In the genomic region with DNA sequence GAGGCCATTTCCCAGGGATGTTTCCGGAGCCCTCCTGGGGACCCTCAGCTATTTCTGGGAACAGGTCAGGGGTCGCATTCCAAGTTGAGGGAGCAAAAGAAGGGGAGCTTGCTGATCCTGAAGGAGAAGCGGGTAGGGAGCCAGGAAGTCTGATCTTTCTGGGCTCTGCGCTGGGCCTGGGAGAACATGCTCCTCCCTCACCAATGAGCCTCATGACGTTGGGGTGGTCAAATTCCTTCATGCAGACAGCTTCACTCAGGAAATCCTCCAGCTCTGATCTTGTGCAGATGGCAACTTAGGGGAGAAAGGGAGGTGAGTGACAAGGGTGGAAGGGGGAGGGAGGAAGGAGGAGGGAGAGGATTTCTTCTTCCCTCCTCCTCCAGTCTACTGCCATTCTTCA, we compare ENCODE assay signal across 12 mouse cellular contexts. TPM values are rescaled to one million over a fixed set of nuclear protein-coding genes. Genes with fewer than 3 reads are reported as not detected.
DNase-seq lines count a peak whose midpoint lies in the region; ATAC-seq and TF ChIP-seq lines count a peak whose summit lies in the region.
"Had no signal": no experiment of that assay in that cellular context is flagged by ENCODE, and none has a peak within 500 bp of the region (broad histone marks: within the 10 kb centered on the region; RNA-seq: fewer than 3 reads in every experiment).

No protein-coding gene starts in this region.

- H3K27ac ChIP-seq in lung, embryonic 15.5 days: peak overlapping the region; percentile 41; the same call in 1 of the 2 replicates
- H3K27ac ChIP-seq in embryonic facial prominence, embryonic 14.5 days (replicated peaks; ENCODE audit: low read depth, low read length): peak overlapping the region; percentile 41; the same call in 1 of the 2 replicates
- H3K27ac ChIP-seq in intestine, postnatal 0 days (ENCODE audit: low read depth, low read length): peak overlapping the region; percentile 35; the same call in 1 of the 2 replicates
- H3K27ac ChIP-seq in liver, embryonic 16.5 days (ENCODE audit: low read length): no peak overlapping the region
- H3K27ac ChIP-seq: layer of hippocampus, adult 2 months; liver, embryonic 15.5 days had no signal

- peaks cover 22% of the 10 kb centered on the region for H3K36me3 ChIP-seq in lung, embryonic 15.5 days
- peaks cover 93% of the 10 kb centered on the region for H3K36me3 ChIP-seq in embryonic facial prominence, embryonic 14.5 days (ENCODE audit: control insufficient read depth, insufficient read depth, low read length)
- peaks cover 35% of the 10 kb centered on the region for H3K36me3 ChIP-seq in intestine, postnatal 0 days (ENCODE audit: control insufficient read depth, insufficient read depth)
- no peaks in the 10 kb centered on the region for H3K36me3 ChIP-seq in liver, embryonic 16.5 days (ENCODE audit: control insufficient read depth, insufficient read depth)
- H3K36me3 ChIP-seq: liver, embryonic 15.5 days had no signal

- H3K4me1 ChIP-seq in lung, embryonic 15.5 days: peaks cover 5% of the 10 kb centered on the region; the same call in 1 of the 2 replicates
- H3K4me1 ChIP-seq in lung, adult 2 months (ENCODE audit: control insufficient read depth, insufficient read depth, low read length): no peaks in the 10 kb centered on the region
- H3K4me1 ChIP-seq in embryonic facial prominence, embryonic 14.5 days (ENCODE audit: control insufficient read depth, insufficient read depth, low read length): no peaks in the 10 kb centered on the region
- no peaks in the 10 kb centered on the region for H3K4me1 ChIP-seq in intestine, postnatal 0 days (replicated peaks; ENCODE audit: control insufficient read depth, insufficient read depth, low read length)
- no peaks in the 10 kb centered on the region for H3K4me1 ChIP-seq in liver, embryonic 16.5 days (ENCODE audit: control insufficient read depth, low read depth, low read length)
- H3K4me1 ChIP-seq: liver, embryonic 15.5 days had no signal

- no peak for ATAC-seq in lung, embryonic 15.5 days (ENCODE audit: borderline replicate concordance, extremely low read depth, low FRiP score, low TSS enrichment)
- no peak for ATAC-seq in embryonic facial prominence, embryonic 14.5 days (ENCODE audit: low read depth)
- ATAC-seq in intestine, postnatal 0 days: no peak
- ATAC-seq in liver, embryonic 16.5 days (ENCODE audit: low read depth): peak; percentile 38; the same call in 1 of the 2 replicates

- 35% methylated on average over 5 of the region's 5 CpGs for WGBS in lung, embryonic 15.5 days
- 52% methylated on average over 5 of the region's 5 CpGs for WGBS in lung, adult 2 months
- WGBS in embryonic facial prominence, embryonic 14.5 days: 46% methylated on average over 5 of the region's 5 CpGs
- 51% methylated on average over 5 of the region's 5 CpGs for WGBS in intestine, postnatal 0 days
- WGBS in liver, embryonic 16.5 days (ENCODE audit: insufficient replicate concordance): 43% methylated on average over 5 of the region's 5 CpGs

- no peak overlapping the region for H3K9ac ChIP-seq in lung, embryonic 15.5 days
- no peak overlapping the region for H3K9ac ChIP-seq in embryonic facial prominence, embryonic 14.5 days (ENCODE audit: low read depth, low read length)
- H3K9ac ChIP-seq in intestine, postnatal 0 days (ENCODE audit: low read depth, low read length): no peak overlapping the region
- no peak overlapping the region for H3K9ac ChIP-seq in liver, embryonic 16.5 days (ENCODE audit: low read depth, low read length)
- H3K9ac ChIP-seq: liver, embryonic 15.5 days had no signal

- no peak overlapping the region for H3K4me2 ChIP-seq in lung, embryonic 15.5 days
- no peak overlapping the region for H3K4me2 ChIP-seq in embryonic facial prominence, embryonic 14.5 days (ENCODE audit: low read depth, low read length)
- H3K4me2 ChIP-seq in intestine, postnatal 0 days (replicated peaks; ENCODE audit: low read depth): no peak overlapping the region
- H3K4me2 ChIP-seq in liver, embryonic 16.5 days (ENCODE audit: low read depth, low read length): no peak overlapping the region
- H3K4me2 ChIP-seq: liver, embryonic 15.5 days had no signal

- H3K27me3 ChIP-seq in lung, embryonic 15.5 days: no peaks in the 10 kb centered on the region
- no peaks in the 10 kb centered on the region for H3K27me3 ChIP-seq in embryonic facial prominence, embryonic 14.5 days (replicated peaks; ENCODE audit: control insufficient read depth, insufficient read depth, low read length)
- H3K27me3 ChIP-seq in intestine, postnatal 0 days (replicated peaks; ENCODE audit: control insufficient read depth, insufficient read depth, low read length): no peaks in the 10 kb centered on the region
- H3K27me3 ChIP-seq in liver, embryonic 16.5 days (ENCODE audit: control insufficient read depth, insufficient read depth, low read depth, low read length): no peaks in the 10 kb centered on the region
- H3K27me3 ChIP-seq: liver, embryonic 15.5 days had no signal

- TF ChIP-seq CTCF in lung, adult 2 months (IDR thresholded peaks at IDR 0.05; ENCODE audit: insufficient read depth, low read length): no peak
- TF ChIP-seq CTCF in intestine, postnatal 0 days (IDR thresholded peaks at IDR 0.05; ENCODE audit: low read depth): no peak

- no peak for TF ChIP-seq POLR2A in lung, adult 2 months (IDR thresholded peaks at IDR 0.05; ENCODE audit: borderline replicate concordance, extremely low read depth, low read depth, low read length)

- no peak overlapping the region for H3K4me3 ChIP-seq in lung, embryonic 15.5 days
- no peak overlapping the region for H3K4me3 ChIP-seq in lung, adult 2 months (replicated peaks; ENCODE audit: extremely low read depth, low read depth, low read length)
- no peak overlapping the region for H3K4me3 ChIP-seq in embryonic facial prominence, embryonic 14.5 days (ENCODE audit: low read depth, low read length)
- H3K4me3 ChIP-seq in intestine, postnatal 0 days (ENCODE audit: low read depth, low read length): no peak overlapping the region
- no peak overlapping the region for H3K4me3 ChIP-seq in liver, embryonic 16.5 days (ENCODE audit: low read depth, low read length)
- H3K4me3 ChIP-seq: layer of hippocampus, adult 2 months; liver, embryonic 15.5 days had no signal

- no peaks in the 10 kb centered on the region for H3K9me3 ChIP-seq in lung, embryonic 15.5 days
- no peaks in the 10 kb centered on the region for H3K9me3 ChIP-seq in embryonic facial prominence, embryonic 14.5 days (ENCODE audit: control insufficient read depth, low read length)
- no peaks in the 10 kb centered on the region for H3K9me3 ChIP-seq in intestine, postnatal 0 days (ENCODE audit: control insufficient read depth)
- no peaks in the 10 kb centered on the region for H3K9me3 ChIP-seq in liver, embryonic 16.5 days (replicated peaks; ENCODE audit: control insufficient read depth, low read length)
- H3K9me3 ChIP-seq: liver, embryonic 15.5 days had no signal

- no peak for DNase-seq in lung, adult 2 months
- DNase-seq in embryonic facial prominence, embryonic 14.5 days (ENCODE audit: low spot score): peak; percentile 42
- DNase-seq in thymus, postnatal 25 days: no peak
- no peak for DNase-seq in adrenal gland, postnatal 10 days
- DNase-seq: cerebellum, adult 18-20 months; gastrocnemius, postnatal 25 days; thymus, postnatal 14 days had no signal

RNA-seq across cellular contexts. Expression of a gene that starts 9.7 kb away (rescaled TPM):
- 56.9 and 58.5 TPM in 2 replicates for polyA plus RNA-seq in lung, embryonic 15.5 days (2015; fragmentation: Nextera tagmentation; extraction: Ambion mirVana)
- polyA plus RNA-seq in lung, adult 2 months (2012; rRNA removed): 43.8 and 49.9 TPM in 2 replicates
- polyA plus RNA-seq in embryonic facial prominence, embryonic 14.5 days (2014; fragmentation: Nextera tagmentation; extraction: Ambion mirVana): 65.9 and 71.9 TPM in 2 replicates
- 32.1 TPM in 2 replicates for polyA plus RNA-seq in intestine, postnatal 0 days (2015; fragmentation: Nextera tagmentation; extraction: Ambion mirVana)
- polyA plus RNA-seq in liver, embryonic 16.5 days (2015; fragmentation: Nextera tagmentation; extraction: Ambion mirVana): 24.8 and 24.9 TPM in 2 replicates
- 100 to 1,000 TPM; 114 to 125 TPM for total RNA-seq in adrenal gland, postnatal 10 days (2021)

RNA-seq across cellular contexts. Expression of a gene that starts 24.3 kb away (rescaled TPM):
- 53.7 and 56.5 TPM in 2 replicates for polyA plus RNA-seq in lung, embryonic 15.5 days (2015; fragmentation: Nextera tagmentation; extraction: Ambion mirVana)
- 91.8 and 92.0 TPM in 2 replicates for polyA plus RNA-seq in lung, adult 2 months (2012; rRNA removed)
- polyA plus RNA-seq in embryonic facial prominence, embryonic 14.5 days (2014; fragmentation: Nextera tagmentation; extraction: Ambion mirVana): 114 and 116 TPM in 2 replicates
- 52.1 and 58.8 TPM in 2 replicates for polyA plus RNA-seq in intestine, postnatal 0 days (2015; fragmentation: Nextera tagmentation; extraction: Ambion mirVana)
- polyA plus RNA-seq in liver, embryonic 16.5 days (2015; fragmentation: Nextera tagmentation; extraction: Ambion mirVana): 20.2 and 24.9 TPM in 2 replicates
- 10 to 100 TPM; 62.1 to 66.3 TPM for total RNA-seq in adrenal gland, postnatal 10 days (2021)

RNA-seq across cellular contexts. Expression of a gene that starts 45.3 kb away (rescaled TPM):
- 18.2 and 19.2 TPM in 2 replicates for polyA plus RNA-seq in lung, embryonic 15.5 days (2015; fragmentation: Nextera tagmentation; extraction: Ambion mirVana)
- 60.0 and 69.2 TPM in 2 replicates for polyA plus RNA-seq in lung, adult 2 months (2012; rRNA removed)
- 25.1 and 28.0 TPM in 2 replicates for polyA plus RNA-seq in embryonic facial prominence, embryonic 14.5 days (2014; fragmentation: Nextera tagmentation; extraction: Ambion mirVana)
- 15.9 and 16.5 TPM in 2 replicates for polyA plus RNA-seq in intestine, postnatal 0 days (2015; fragmentation: Nextera tagmentation; extraction: Ambion mirVana)
- polyA plus RNA-seq in liver, embryonic 16.5 days (2015; fragmentation: Nextera tagmentation; extraction: Ambion mirVana): 8.5 and 11.9 TPM in 2 replicates
- 10 to 100 TPM; 40.4 to 46.1 TPM for total RNA-seq in adrenal gland, postnatal 10 days (2021)

RNA-seq across cellular contexts. Expression of a gene that starts 52.5 kb away (rescaled TPM):
- polyA plus RNA-seq in lung, embryonic 15.5 days (2015; fragmentation: Nextera tagmentation; extraction: Ambion mirVana): 10.7 and 11.4 TPM in 2 replicates
- polyA plus RNA-seq in lung, adult 2 months (2012; rRNA removed): 116 and 135 TPM in 2 replicates
- 4.1 TPM in 2 replicates for polyA plus RNA-seq in embryonic facial prominence, embryonic 14.5 days (2014; fragmentation: Nextera tagmentation; extraction: Ambion mirVana)
- 9.7 and 11.6 TPM in 2 replicates for polyA plus RNA-seq in intestine, postnatal 0 days (2015; fragmentation: Nextera tagmentation; extraction: Ambion mirVana)
- 0.42 and 0.80 TPM in 2 replicates for polyA plus RNA-seq in liver, embryonic 16.5 days (2015; fragmentation: Nextera tagmentation; extraction: Ambion mirVana)
- 1 to 10 TPM; 3.2 to 3.9 TPM for total RNA-seq in adrenal gland, postnatal 10 days (2021)
